Mouse (Mus musculus) brown adipose tissue, adult 24 weeks (tissue): ENCODE data around the gene Metap1d. TPM values are rescaled to one million over a fixed set of nuclear protein-coding genes. Genes with fewer than 3 reads are reported as not detected.

Source experiments
- polyA plus RNA-seq: library from polyadenylated mRNA; stranded (reverse); fragments of >200 nt; gene quantifications from 2 replicates; pipeline ENCODE4 v1.2.4, GENCODE M21; 2012; ENCODE audit not compliant: missing spikeins, insufficient read depth, insufficient read length

Metap1d gene
- polyA plus RNA-seq, 1 experiment = 44.0 TPM

Other genes starting within 250 kb of the Metap1d start
- gene Dync1i2, start 241.6 kb upstream of the Metap1d start, polyA plus RNA-seq = 43.3 and 47.7 TPM in 2 replicates
- gene Slc25a12, start 85.5 kb upstream of the Metap1d start, polyA plus RNA-seq = 4.6 and 5.6 TPM in 2 replicates
- gene Hat1, start 64.3 kb upstream of the Metap1d start, polyA plus RNA-seq = 15.5 and 16.6 TPM in 2 replicates
- not detected in 2 replicates for gene Dlx1, start 74.8 kb downstream of the Metap1d start, polyA plus RNA-seq
- gene Dlx2, start 93.5 kb downstream of the Metap1d start, polyA plus RNA-seq = not detected in 2 replicates